Mouse (Mus musculus) testis, adult 2 months (tissue): Measurements from ENCODE around the gene Ppm1h.

ENCODE experiments used
- CTCF ChIP-seq: fragments of 200-500 bp; IDR thresholded peaks from 2 replicates; pipeline ENCODE4 v1.5.1; 2012; ENCODE audit warnings: low read depth, mild to moderate bottlenecking, inconsistent platforms, low read length, moderate library complexity; ENCODE audit not compliant: control insufficient read depth, insufficient read depth, insufficient replicate concordance
- POLR2A ChIP-seq: fragments of 200-500 bp; IDR thresholded peaks from 2 replicates; pipeline ENCODE4 v1.6.1; 2012; ENCODE audit warnings: low read depth, mild to moderate bottlenecking, inconsistent platforms, low read length, moderate library complexity; ENCODE audit not compliant: control insufficient read depth

- no peak for TF ChIP-seq CTCF
- TF ChIP-seq POLR2A, result no peak
Measured at GRCm38 (mm10) chr10:122994402-122995107, 316.0 kb downstream of the Ppm1h start.
